Mouse (Mus musculus): ENCODE data around the gene Ddx27.
"Not testable (repeated sequence)": the region's sequence is repeated elsewhere in the genome, so short reads cannot be mapped to it uniquely, and the experiment has no call there.

Ddx27 gene

DNA sequence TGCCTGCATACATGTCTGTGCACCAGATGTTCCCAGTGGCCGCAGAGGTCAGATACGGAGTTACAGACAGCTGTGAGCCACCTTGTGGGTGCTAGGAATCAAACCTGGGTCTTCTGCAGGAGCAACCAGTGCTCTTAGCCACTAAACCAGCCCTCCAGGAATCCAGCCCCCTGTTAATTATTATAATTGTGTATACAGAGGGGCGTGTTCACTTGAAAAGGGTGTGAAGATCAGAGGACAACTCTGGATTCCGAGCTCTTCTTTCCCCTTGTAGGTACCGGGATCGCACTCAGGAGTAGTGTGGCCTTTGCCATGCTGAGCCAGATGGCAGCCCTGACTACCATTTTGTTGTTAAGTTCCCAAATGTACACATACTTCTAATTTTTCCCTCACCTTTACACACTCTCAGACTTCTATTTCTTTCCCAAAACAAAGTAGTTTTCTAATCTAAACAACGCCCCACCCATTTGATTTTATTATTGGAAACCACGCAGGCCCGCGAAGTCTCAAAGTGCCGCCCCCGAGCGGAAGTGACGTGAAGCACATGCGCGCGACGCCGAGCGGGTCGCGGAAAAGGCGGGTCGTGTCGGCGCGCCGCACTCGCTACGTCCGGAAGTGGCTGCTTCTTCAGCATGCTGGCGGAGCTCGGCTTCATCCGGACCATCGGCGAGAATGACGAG is at the start of gene Ddx27:
Gene Ddx27, plus strand, starts transcription at position 492 of the 680 bp plus-strand sequence.
- peak; percentile 84 for ATAC-seq (ENCODE audit: low TSS enrichment)

- no peak for ATAC-seq (ENCODE audit: low TSS enrichment)
Observed at GRCm38 (mm10) chr2:166973153-166973552, 41.8 kb upstream of the Ddx27 start.

DNA sequence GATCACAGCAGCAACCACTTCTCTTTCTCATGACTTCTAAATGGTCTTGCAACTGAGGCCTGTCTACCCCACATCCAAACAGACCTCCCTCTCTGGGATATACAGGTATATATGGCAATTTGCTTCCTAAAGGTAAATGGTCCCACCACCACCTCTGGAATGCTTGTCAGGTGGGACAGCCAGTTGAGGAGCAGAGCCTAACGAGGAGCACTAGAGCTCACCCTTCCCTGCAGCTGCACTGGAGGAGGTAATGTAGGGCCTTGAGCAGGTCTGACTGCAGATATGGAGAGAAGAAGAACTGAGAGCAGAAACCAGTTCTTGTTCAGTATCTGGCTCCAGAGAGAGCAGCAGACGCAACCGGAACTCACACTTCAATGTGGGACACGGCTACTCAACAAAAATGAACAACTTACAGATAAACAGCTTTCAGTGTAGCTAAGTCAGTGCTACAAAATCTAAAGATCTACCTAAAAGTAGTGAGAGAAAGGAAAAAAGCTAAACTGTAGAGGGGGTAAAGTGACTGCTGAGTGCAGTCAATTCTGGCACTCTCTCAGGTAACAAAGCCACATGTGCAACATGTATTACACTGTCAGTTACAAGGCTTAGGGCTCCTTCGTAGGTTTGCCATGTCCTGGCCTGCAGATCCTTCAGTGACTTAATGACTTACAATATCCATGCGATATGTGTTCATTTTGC is 40.7 kb upstream of the Ddx27 start:
- no peak for ATAC-seq (ENCODE audit: low TSS enrichment)

DNA sequence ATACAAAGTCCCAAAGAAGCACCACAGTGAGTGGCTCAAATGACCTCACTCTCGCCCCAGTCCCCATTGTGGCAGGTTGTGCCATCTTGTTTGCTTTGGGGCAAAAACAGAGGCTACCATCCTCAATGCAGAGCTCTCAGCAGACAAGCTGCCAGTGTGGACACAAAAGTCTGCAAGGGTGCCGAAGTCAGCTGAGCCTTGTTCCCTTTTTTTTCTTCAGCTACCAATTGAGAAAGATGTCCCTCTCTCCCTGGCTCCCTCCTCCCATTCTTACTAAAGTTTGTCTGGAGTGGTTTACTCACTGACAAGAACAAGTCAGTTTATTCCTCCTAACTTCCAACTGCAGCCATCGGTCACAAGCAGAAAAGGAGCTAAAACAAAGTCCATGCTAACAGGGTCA is 38.6 kb upstream of the Ddx27 start:
- ATAC-seq (ENCODE audit: low TSS enrichment), result no peak

GRCm38 (mm10) chr2:166977490-166977889 is 37.5 kb upstream of the Ddx27 start:
- peak; percentile 31; the same call in 1 of the 2 replicates for ATAC-seq (ENCODE audit: low TSS enrichment)

GRCm38 (mm10) chr2:166980161-166980560 is 34.8 kb upstream of the Ddx27 start:
- ATAC-seq (ENCODE audit: low TSS enrichment), result no peak

GRCm38 (mm10) chr2:166983351-166983894 is 31.6 kb upstream of the Ddx27 start:
- ATAC-seq (ENCODE audit: low TSS enrichment), result no peak

GRCm38 (mm10) chr2:166990861-166991260 is 24.1 kb upstream of the Ddx27 start:
- ATAC-seq (ENCODE audit: low TSS enrichment), result no peak

GRCm38 (mm10) chr2:166991945-166992344 is 23.0 kb upstream of the Ddx27 start:
- no peak for ATAC-seq (ENCODE audit: low TSS enrichment)

GRCm38 (mm10) chr2:166995021-166995795 is 19.8 kb upstream of the Ddx27 start:
- peak; percentile 17; the same call in 1 of the 2 replicates for ATAC-seq (ENCODE audit: low TSS enrichment)

- peak; percentile 97 for ATAC-seq (ENCODE audit: low TSS enrichment)
Observed at GRCm38 (mm10) chr2:166995796-166996532, 19.0 kb upstream of the Ddx27 start, which contains the start of gene Stau1. Stau1 (minus strand) TSS chr2:166996299.

DNA sequence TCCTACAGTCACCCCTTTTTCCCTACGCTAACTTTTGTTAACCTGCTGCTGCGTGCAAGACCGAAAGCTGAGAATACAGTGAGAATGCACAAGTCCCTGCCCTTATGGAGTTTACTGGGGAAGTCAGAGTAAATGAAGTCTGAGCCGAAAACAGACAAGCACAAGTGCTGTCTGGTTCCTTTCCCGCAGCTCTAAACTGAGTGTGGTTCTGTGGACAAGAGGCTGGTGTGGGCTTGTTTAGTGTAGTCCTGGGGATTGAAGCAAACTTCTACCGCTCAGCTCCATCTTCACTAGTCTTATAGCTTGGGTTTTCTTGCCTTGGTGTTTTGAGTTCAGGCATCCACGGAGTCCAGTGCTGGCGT is 18.5 kb upstream of the Ddx27 start:
- peak; percentile 45 for ATAC-seq (ENCODE audit: low TSS enrichment)

- ATAC-seq (ENCODE audit: low TSS enrichment), result no peak
Observed at GRCm38 (mm10) chr2:167001486-167001885, 13.5 kb upstream of the Ddx27 start.

- ATAC-seq (ENCODE audit: low TSS enrichment), result peak; percentile 98
Observed at GRCm38 (mm10) chr2:167004099-167004854, 10.7 kb upstream of the Ddx27 start.

GRCm38 (mm10) chr2:167006355-167006754 is 8.6 kb upstream of the Ddx27 start:
- ATAC-seq (ENCODE audit: low TSS enrichment), result no peak

- no peak for ATAC-seq (ENCODE audit: low TSS enrichment)
Observed at GRCm38 (mm10) chr2:167007001-167007491, 7.9 kb upstream of the Ddx27 start.

DNA sequence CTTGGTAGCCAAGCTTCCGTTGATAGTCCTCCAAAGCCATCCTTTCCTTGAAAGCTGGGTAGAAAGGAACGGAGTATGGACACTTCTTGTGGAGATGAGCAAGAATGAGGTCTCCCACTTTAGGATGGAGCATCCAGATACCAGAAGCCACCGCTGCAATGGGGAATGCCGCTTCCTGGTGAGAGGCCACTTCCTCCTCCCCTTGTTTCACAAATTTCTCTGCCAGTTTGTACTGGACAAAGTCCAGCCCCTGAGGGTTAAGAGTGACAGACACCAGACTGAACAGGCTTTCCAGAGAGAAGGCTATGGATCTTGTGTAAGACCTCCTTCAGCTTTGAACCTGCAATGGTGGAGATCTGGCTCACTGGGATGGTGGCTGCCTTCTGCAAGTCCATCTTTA is 7.4 kb upstream of the Ddx27 start:
- not testable (repeated sequence) for ATAC-seq (ENCODE audit: low TSS enrichment)

DNA sequence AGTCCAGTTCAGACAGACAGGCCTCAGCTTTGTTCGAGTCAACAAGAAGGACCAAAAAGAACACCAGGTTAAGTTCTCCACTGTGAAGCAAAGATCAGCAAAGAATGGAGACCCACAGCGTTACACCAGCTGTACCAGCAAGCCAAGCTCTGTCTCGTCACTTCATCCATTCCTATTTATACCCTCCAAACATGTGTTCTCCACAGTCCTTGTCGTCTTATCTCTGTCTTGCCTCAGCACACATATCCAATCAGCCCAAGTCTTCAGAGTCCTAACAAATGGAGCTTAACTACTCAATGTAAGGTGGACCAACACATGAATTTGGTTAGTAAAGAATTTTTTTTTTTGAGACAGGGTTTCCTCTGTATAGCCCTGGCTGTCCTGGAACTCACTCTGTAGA is 5.5 kb upstream of the Ddx27 start:
- ATAC-seq (ENCODE audit: low TSS enrichment), result no peak

DNA sequence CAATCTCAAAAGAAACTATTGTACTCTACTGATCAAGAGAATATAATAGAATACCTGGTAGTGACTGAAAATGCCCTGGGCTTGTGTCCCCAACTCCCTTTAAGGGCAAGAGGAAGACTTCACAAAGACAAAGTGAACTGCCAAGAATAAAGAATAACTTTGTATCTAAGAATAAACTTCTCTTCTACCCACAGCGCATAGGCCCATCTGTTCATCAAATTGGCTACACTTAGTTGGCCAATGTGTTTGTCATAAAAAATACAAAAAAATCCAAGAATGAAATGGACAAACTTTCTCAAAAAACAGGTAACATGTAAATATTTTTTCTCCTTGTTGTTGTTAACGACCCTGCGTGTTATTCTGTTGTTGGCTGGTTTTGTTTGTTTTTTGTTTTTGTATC is 4.4 kb upstream of the Ddx27 start:
- ATAC-seq (ENCODE audit: low TSS enrichment), result no peak

DNA sequence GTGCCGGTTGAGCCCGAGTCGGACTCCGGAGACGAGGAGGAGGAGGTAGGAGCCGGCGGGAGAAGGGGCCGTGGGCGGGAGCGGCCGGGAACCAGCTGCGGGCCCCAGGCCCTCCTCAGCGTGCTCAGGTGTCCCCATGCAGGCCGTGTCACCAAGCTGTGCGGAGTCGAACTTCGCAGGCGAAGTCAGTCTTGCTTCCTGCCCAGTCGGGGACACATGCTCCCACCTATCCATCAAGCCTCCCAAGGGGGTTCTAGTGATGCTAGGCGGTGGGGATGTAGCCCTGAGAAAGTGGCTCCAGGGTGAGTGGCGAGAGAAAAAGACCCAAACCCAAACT is 357 bp downstream of the Ddx27 start:
- ATAC-seq (ENCODE audit: low TSS enrichment), result peak; percentile 54; the same call in 1 of the 2 replicates

DNA sequence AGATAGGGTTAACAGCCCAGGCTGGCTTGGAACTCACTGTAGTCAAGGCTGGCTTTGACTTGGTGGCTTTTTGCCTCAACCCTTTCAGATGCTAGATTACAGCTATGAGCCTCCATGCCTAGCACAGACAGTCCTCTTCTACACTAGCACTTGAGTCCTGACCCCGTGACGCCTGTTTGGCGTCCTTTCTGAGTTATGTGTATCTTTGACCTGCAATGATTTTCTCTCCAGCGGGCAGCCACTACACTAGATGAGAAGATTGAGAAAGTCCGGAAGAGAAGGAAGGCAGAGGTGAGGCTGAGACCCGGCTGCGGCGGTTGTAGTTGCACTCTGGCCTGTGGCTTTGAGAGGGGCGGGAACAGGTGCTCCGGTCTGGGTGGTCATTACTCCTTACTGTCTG is 4.4 kb downstream of the Ddx27 start:
- ATAC-seq (ENCODE audit: low TSS enrichment), result no peak
